Mouse (Mus musculus) CH12F3 (cell line): ENCODE measurements at regions not wholly inside any gene's neighbourhood (a gene's known extent, or its start where the extent isn't known, plus 50 kb on each side); places are given as distances from the start of the nearest gene placed in this dataset.

Source experiments
- in situ Hi-C: fragments of 300-500 bp; cut with MboI; formaldehyde crosslinking; loops from 2 replicates; pipeline ENCODE4 v1.14.3; 2020; ENCODE audit warnings: low sequenced_read_pairs

DNA sequence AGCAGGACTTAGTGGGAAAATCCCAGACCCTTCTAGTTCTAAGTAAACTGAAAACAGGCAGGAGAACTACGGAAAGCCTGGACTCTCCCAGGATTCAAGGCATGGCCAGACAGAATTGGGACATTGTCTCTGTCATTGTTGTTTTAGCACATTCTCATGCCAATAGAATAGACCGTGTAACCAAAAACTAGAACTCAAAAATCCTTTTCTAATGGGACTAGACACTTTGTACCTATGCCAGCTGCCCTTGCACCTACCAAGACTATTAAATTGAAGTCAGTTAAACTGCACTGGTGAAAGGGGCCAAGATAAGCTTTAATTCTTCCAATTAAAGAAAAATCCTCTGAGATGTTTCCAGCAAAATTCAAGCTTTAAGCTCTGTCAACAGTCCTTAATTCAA, 189.8 kb downstream of the Pfkfb3 start:
- in situ Hi-C loops: no loop called here

DNA sequence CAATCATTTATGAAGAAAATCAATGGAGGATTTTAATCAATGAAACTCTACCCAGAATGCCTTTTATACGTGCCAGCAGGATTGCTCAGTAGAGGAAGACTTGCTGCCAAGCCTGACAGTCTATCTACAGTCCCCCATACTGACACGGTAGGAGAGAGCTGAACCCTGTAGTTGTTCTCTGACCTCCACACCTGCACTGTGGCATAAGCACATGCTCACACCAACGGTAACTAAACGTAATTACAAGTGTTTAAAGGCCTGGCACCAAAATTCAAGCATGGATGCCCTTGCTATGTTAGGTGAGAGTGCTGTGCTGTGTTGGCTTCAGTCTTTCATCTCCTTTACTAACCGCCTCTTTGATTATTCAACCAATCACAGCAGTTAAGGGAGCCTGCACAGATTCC, 190.8 kb downstream of the Pfkfb3 start:
- in situ Hi-C loops: no loop called here

DNA sequence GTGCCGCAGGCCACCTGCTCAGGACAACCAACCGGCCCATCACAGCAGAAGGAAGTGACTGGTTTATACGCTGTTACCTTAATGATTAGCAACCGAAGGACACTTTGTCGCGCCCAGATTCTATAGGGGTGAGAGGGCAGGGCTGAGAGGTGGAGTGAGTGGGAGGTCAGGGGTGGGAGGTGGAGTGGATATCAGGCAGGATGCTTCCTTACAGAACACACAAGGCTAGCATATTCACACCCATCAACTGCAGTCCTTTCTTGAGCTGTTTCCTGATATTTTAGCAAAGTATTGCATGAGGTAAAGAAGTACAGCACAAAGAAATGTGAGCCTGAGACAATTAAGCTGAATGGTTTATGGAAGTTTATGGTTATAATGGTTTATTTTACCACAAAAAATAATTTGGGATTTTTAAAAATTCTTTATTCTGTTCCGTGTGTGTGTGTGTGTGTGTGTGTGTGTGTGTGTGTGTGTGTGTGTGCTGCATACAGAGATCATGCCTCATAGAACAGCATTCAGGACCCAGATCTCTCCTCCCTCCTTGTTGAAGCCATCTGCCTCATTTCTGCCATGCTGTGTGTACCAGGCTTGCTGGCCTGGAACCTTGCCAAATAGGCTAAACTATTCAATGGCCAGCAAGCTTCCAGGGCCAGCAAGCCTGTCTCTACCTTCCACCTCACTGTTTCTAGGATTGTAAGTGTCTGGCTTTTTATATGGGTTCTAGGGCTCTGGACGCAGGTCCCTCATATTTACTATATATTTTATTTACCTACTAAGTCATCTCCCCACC, 190.5 kb downstream of the Prkcq start:
- in situ Hi-C loops: no loop called here

DNA sequence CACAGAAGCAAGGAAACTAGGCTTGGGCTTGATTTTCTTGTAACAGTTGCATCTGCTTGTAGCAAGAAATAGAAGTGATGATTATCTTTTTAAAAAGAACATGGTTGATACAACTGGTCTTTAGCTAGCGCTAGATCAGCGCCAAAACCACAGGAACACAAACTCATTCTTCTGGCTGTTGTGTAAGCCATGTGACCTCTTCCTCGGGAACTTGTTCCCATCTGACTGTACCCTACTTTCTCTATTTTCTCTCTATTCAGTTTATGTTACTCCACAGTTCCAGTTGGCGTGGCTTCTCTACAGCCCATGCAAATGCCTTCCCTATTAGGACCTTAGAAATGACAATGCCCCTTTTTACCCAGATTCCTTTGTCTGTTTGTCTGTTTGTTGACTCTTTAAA, 187.4 kb downstream of the Prkcq start:
- in situ Hi-C loops: no loop called here

DNA sequence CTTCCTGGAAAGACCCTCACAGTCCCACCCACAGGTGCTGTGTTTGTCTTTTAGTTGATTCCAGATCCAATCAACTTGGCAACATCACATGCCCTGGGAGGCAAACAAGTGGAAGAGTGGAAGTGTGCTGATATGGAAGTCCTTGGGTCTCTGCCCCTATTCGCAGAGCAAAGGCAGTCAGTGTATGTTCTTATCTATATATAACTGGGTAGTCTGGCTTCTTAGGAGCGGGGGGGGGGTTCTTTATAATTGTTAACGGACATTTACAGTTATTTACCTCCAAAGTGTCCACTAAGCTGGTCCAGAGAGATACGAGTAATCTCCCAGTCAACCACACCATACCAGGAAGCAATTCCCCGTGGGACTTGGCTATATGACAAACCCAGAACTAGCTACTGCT, 184.8 kb downstream of the Prkcq start:
- in situ Hi-C loops: no loop called here

DNA sequence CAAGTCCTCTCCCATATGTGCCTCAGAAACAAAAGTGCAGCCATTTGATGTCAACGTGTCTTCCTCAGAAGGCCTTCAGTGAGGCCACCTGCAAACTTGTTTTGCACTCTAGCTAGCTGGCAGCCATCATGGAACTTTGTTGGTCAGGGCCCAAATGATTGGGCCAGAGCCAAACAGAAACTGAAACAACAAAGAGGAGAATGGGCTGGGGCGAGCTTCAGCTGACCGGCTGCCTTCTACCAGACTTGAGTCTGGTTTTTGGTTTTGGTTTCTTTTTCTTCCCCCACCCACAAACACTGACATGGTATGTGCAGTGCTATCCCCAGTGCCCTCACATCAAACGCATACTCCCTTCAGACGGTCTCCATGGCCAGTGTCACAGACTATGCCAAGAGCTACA, 183.7 kb downstream of the Prkcq start:
- in situ Hi-C loops: no loop called here
